Mouse (Mus musculus) hindbrain, embryonic 15.5 days (tissue): ENCODE measurements around the gene Serpinb12. TPM values are rescaled to one million over a fixed set of nuclear protein-coding genes. Genes with fewer than 3 reads are reported as not detected.

ENCODE experiments used
- ATAC-seq: fragments of 200-750 bp; cut with Nextera tagmentation; 2 replicates; pipeline ENCODE4 v1.8.0; 2017; ENCODE audit warnings: low read depth, moderate number of reproducible peaks, moderate TSS enrichment; ENCODE audit not compliant: low FRiP score
- H3K27ac ChIP-seq: fragments of 300-500 bp; sonication (generic); replicated peaks from 2 replicates; pipeline ENCODE4 v1.5.1; 2015; ENCODE audit warnings: mild to moderate bottlenecking, inconsistent platforms
- H3K27me3 ChIP-seq: fragments of 300-500 bp; sonication (generic); 2 replicates; pipeline ENCODE4 v1.6.1; 2015; ENCODE audit warnings: control low read depth, inconsistent platforms
- H3K36me3 ChIP-seq: fragments of 300-500 bp; sonication (generic); 2 replicates; pipeline ENCODE4 v1.6.1; 2015; ENCODE audit warnings: control low read depth, inconsistent platforms
- H3K4me1 ChIP-seq: fragments of 300-500 bp; sonication (generic); replicated peaks from 2 replicates; pipeline ENCODE4 v1.6.1; 2015; ENCODE audit warnings: control low read depth, inconsistent platforms
- H3K4me2 ChIP-seq: fragments of 300-500 bp; sonication (generic); 2 replicates; pipeline ENCODE4 v1.6.1; 2015; ENCODE audit warnings: moderate library complexity, mild to moderate bottlenecking, inconsistent platforms
- H3K4me3 ChIP-seq: fragments of 300-500 bp; sonication (generic); 2 replicates; pipeline ENCODE4 v1.5.1; 2015; ENCODE audit warnings: mild to moderate bottlenecking, inconsistent platforms
- H3K9ac ChIP-seq: fragments of 300-500 bp; sonication (generic); 2 replicates; pipeline ENCODE4 v1.6.1; 2015; ENCODE audit warnings: inconsistent platforms
- H3K9me3 ChIP-seq: fragments of 300-500 bp; sonication (generic); 2 replicates; pipeline ENCODE4 v1.6.1; 2016; ENCODE audit warnings: control low read depth, inconsistent platforms
- WGBS: fragments of 180-500 bp; shearing (Covaris S2); methylation state at CpG from one replicate; pipeline ENCODE4 v1.1.7; 2015; 5-methylcytosine and 5-hydroxymethylcytosine counted together
- polyA plus RNA-seq: library from polyadenylated mRNA; unstranded; fragments of >200 nt; fragmentation: Nextera tagmentation; extraction: Ambion mirVana; gene quantifications from 2 replicates; pipeline ENCODE4 v1.2.1, GENCODE M21; 2015

Gene Serpinb12
- polyA plus RNA-seq, 1 experiment from 2014 or later = 0.09 TPM

DNA sequence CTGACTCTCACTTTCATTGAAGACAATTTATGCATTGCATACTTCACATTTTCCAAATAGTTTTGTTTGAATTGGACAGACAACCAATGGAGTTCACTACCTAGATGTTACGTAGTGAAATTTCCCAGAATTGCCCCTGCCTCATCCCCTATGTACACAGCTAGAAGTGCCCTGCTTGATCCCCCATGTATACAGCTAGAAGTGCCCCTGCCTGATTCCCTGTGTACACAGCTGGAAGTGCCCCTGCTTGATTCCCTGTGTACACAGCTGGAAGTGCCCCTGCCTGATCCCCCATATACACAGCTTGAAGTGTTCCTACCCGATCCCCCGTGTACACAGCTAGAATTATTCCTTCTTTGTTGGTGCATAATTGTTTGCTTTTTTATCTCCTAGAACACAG, 72.1 kb downstream of the Serpinb12 start:
- Histone ChIP-seq H3K4me2 (no peak overlapping the region), H3K27me3 (no peaks in the 10 kb centered on the region), H3K4me1 (no peaks in the 10 kb centered on the region), H3K27ac (no peak overlapping the region), H3K4me3 (no peak overlapping the region), H3K9ac (no peak overlapping the region), H3K9me3 (no peaks in the 10 kb centered on the region), H3K36me3 (no peaks in the 10 kb centered on the region)
- ATAC-seq = no peak
- whole genome bisulfite sequencing = 88% methylated on average over 3 of the region's 3 CpGs

Other genes starting within 250 kb of the Serpinb12 start
- 15.9 and 18.4 TPM in 2 replicates for gene Bcl2, start 220.2 kb upstream of the Serpinb12 start, polyA plus RNA-seq
- gene Kdsr, start 174.7 kb upstream of the Serpinb12 start, polyA plus RNA-seq = 13.9 and 15.4 TPM in 2 replicates
- gene Vps4b, start 137.7 kb upstream of the Serpinb12 start, polyA plus RNA-seq = 32.5 and 34.7 TPM in 2 replicates
- gene Serpinb5, start 73.3 kb upstream of the Serpinb12 start, polyA plus RNA-seq = 0.16 and 0.33 TPM in 2 replicates
- gene Serpinb13, start 46.5 kb downstream of the Serpinb12 start, polyA plus RNA-seq = not detected in 2 replicates
- gene Serpinb3a, start 117.9 kb downstream of the Serpinb12 start, polyA plus RNA-seq = not detected in 2 replicates
- gene Serpinb3d, start 149.1 kb downstream of the Serpinb12 start, polyA plus RNA-seq = not detected in 2 replicates